Mouse (Mus musculus): ENCODE results near the gene Igfn1. TPM values are rescaled to one million over a fixed set of nuclear protein-coding genes. Genes with fewer than 3 reads are reported as not detected.

Gene Igfn1
- polyA plus RNA-seq (2015; fragmentation: Nextera tagmentation; extraction: Ambion mirVana): 0.13 and 0.28 TPM in 2 replicates

DNA sequence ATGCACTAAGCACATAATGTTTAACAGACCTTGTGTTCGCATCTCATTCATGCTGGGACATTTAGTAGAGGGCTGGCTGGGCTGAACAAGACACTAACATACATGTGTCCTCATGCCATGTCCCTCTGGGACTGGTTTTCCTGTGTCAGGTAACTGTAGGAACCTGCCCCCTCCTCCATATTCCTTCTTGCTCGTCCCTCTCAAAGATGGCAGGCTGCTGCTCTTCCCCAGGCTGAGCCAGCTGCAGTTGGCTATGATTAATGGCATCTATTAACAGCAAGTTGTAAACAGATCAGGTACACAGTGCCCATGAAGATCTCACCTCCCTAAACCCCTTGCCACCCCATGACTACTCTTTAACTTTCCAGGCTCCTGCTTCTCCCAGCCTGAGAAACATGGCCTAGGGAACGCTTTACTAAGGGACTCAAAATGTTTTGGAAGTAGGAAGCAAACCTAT lies at the start of gene Igfn1:
Igfn1 (minus strand) TSS at position 51 of the 457 bp plus-strand sequence.

DNA sequence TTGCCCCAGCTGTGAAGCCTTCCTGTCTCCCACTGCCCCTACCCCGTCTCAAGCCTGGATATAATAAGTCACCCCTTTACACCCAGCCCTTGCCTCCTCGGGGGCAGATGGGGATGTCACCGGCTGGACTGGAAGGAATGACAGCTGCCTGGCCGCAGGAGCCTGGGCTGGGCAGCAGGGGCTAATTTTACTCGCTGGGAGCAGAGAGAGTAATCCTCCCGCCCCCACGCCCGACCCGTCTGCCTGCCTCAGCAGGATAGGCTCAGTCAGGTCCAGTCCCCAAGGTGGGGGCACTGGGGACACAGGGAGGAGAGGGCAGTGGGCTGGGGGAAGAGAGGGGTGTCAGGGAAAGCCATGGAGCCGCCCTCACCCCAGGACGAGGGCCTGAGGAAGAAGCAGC lies 46.4 kb upstream of the Igfn1 start, which contains the start of gene Cacna1s:
Cacna1s (plus strand) TSS at position 204 of the 400 bp plus-strand sequence.

DNA sequence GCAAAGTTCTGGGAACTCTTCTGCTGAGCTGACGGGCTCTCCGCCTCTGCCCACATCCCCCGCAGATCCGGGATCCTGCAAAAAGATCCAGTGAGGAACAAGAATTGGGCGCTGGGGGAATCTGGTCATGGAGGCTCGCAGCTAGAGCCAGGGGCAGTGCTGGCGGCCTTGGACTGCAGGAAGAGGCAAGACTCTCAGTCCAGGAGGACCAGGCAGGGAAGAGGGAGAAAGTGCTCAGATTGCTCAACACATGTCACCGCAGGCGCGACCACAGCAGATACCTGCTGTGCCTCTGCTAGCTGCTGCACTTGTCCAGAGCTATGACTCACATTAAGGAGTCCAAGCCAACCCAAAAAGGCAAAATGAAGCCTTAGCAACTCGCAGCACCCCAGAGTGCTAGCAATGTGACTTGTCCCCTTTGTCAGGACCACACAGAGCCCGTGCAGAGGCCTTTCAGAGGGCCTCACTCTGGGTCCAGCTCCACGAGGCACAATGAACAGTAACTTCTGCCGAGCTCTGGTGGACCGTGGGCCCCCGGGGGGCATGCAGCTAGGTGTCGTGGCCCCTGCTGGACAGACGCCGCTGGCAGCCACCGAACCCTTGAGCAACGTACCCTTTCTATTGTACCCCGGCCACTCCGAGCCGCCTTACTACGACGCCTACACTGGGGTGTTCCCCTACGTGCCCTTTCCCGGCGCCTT lies 44.3 kb upstream of the Igfn1 start, which contains the start of gene Ascl5:
Ascl5 (plus strand) TSS at position 493 of the 701 bp plus-strand sequence.

DNA sequence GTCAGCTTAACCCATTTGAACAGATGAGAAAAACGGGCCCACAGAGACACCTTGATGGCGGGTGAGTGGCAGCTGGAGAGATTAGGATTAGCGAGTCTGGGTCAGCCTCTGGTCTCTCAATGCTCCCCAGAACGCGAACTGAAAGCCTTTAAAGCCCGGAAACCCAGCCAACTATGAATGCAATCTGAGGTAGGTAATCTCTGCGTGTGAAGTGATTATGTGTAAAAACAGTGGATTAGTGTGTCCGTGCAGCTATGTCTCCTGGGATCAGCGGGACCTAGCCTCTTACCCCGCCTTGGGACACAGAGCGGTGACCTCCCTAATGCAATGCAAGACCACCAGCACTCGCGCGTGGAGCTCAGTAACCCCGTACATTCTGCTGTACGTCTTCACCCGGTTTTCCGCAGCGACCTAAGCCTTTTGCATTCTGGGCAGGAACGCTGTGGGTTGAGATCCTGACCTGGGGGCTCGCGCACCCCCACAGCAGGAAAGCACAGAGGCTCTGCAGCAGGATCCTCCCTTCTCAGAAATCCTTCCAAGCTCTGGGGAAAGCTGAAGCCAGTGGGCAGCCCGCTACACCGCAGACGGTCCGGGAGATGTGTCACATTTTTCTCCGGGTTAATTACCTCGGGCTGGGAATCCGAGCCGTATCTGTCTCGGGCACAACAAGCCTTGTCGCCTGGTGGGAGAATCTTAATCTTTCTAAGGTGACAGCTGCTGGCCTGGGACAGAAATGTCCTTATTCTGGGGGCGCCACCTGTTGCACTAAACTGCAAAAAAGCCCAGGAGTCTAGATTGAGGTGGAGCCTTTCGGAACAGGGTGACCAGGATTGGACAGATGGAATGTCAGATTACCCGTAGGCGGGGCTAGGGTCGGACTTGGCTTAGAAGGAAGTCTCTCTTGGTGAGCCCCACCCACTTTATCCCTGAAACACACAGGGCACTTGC lies 1.3 kb upstream of the Igfn1 start, which contains the start of gene Tmem9:
Tmem9 (plus strand) TSS at position 940 of the 948 bp plus-strand sequence.

DNA sequence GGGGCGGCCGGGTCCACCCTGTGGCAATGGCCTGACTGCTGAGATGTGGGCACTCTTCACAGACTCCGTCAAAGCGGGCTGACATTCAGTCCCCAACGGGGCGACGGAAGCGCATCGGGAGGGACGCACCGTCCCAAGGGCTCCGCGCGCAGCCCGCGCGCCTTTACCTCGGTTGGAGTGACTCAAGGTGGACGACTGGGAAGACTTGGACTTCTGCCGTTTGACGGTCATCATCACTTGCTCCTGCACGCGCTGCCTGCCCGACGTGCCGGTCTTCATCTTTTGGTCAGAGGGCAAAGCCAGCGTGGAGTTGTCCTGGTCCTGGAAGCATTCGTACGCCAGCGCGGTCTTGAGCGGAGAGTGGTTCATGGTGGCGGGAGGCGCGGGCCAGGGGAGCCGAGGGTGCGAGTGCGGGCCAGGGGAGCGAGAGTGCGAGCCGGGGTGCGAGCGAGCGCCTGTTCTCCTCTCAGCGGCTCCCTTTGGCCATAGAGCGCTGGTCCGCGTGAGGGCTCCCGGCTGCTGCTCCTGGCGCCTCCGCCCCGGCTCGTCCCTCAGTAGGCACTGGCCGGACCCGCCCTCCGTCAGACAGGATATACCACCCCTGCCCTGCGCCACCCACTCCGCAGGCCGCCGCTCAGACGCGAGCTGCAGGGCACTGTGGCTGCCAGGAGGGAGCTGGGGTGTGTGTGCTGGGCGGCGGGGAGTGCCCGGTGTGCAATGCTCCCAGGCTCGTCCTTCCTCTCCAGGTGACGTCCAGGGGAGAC lies 87.3 kb downstream of the Igfn1 start, which contains the start of gene Pkp1:
Pkp1 (minus strand) TSS at position 564 of the 764 bp plus-strand sequence.

Other genes with a start within 250 kb of the Igfn1 start
- 87.8 and 91.4 TPM in 2 replicates for gene Phlda3, start 240.2 kb downstream of the Igfn1 start, polyA plus RNA-seq (2015; fragmentation: Nextera tagmentation; extraction: Ambion mirVana)
- 872 and 929 TPM in 2 replicates for gene Tnni1, start 226.9 kb downstream of the Igfn1 start, polyA plus RNA-seq (2015; fragmentation: Nextera tagmentation; extraction: Ambion mirVana)
- gene Lad1, start 187.7 kb downstream of the Igfn1 start, polyA plus RNA-seq (2015; fragmentation: Nextera tagmentation; extraction: Ambion mirVana): 0.31 and 3.2 TPM in 2 replicates
- 356 and 391 TPM in 2 replicates for gene Tnnt2, start 170.0 kb downstream of the Igfn1 start, polyA plus RNA-seq (2015; fragmentation: Nextera tagmentation; extraction: Ambion mirVana)
- gene Pkp1, start 87.1 kb downstream of the Igfn1 start, polyA plus RNA-seq (2015; fragmentation: Nextera tagmentation; extraction: Ambion mirVana): 0.09 and 3.9 TPM in 2 replicates
- 70.8 and 75.0 TPM in 2 replicates for gene Tmem9, start 1.8 kb upstream of the Igfn1 start, polyA plus RNA-seq (2015; fragmentation: Nextera tagmentation; extraction: Ambion mirVana)
- not detected in 2 replicates for gene Ascl5, start 44.5 kb upstream of the Igfn1 start, polyA plus RNA-seq (2015; fragmentation: Nextera tagmentation; extraction: Ambion mirVana)
- gene Cacna1s, start 46.4 kb upstream of the Igfn1 start, polyA plus RNA-seq (2015; fragmentation: Nextera tagmentation; extraction: Ambion mirVana): 68.4 and 95.7 TPM in 2 replicates
- gene Kif21b, start 125.0 kb upstream of the Igfn1 start, polyA plus RNA-seq (2015; fragmentation: Nextera tagmentation; extraction: Ambion mirVana): 0.26 and 0.48 TPM in 2 replicates
- not detected in 2 replicates for gene Mroh3, start 206.5 kb upstream of the Igfn1 start, polyA plus RNA-seq (2015; fragmentation: Nextera tagmentation; extraction: Ambion mirVana)
- 0.10 and 0.52 TPM in 2 replicates for gene Inava, start 227.9 kb upstream of the Igfn1 start, polyA plus RNA-seq (2015; fragmentation: Nextera tagmentation; extraction: Ambion mirVana)